Mouse (Mus musculus): Measurements from ENCODE around the gene Pdk1. TPM values are rescaled to one million over a fixed set of nuclear protein-coding genes. Genes with fewer than 3 reads are reported as not detected.

The Pdk1 gene
- total RNA-seq, 2 experiments from 2014 or later: 2.5 to 7.3 TPM

DNA sequence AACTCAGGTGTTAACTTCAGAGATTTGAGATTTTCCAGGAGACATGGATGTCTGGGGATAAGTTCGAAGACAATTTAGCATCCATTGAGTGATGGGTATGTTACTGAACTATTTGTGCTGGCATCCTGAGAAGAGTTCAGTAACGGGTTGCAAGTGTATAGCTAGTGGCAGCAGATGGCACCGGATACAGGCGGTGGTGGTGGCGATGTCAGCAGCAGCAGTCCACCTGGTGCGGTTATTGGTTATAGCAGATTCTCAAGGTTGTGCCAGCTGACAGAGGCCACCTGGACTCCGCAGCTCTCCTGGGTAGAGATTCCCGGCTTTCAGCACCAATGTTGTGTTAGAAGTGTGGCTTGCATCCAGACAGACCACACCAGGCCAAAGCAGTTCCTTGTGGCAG is 61.0 kb downstream of the Pdk1 start:
- no peak for ATAC-seq (replicated peaks; ENCODE audit: low FRiP score, poor library complexity, severe bottlenecking)

DNA sequence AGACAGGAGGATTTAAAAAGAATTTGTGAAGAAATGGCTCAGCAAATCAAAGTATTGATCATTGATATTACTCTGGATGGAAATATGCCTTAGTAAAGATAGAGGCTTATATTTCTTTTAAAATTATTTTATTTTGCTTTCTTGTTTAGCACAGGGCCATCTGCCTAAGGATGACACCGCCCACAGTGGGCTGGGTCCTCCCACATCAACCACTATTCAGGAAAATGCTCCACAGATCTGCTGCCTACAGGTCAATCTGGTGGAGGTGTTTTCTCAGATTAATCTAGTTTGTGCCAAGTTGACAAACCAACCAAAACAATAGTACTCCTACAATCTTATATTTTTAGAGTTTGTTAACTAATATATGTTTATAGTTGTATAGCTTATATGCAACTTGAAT is 63.7 kb downstream of the Pdk1 start:
- no peak for ATAC-seq (replicated peaks; ENCODE audit: low FRiP score, poor library complexity, severe bottlenecking)

DNA sequence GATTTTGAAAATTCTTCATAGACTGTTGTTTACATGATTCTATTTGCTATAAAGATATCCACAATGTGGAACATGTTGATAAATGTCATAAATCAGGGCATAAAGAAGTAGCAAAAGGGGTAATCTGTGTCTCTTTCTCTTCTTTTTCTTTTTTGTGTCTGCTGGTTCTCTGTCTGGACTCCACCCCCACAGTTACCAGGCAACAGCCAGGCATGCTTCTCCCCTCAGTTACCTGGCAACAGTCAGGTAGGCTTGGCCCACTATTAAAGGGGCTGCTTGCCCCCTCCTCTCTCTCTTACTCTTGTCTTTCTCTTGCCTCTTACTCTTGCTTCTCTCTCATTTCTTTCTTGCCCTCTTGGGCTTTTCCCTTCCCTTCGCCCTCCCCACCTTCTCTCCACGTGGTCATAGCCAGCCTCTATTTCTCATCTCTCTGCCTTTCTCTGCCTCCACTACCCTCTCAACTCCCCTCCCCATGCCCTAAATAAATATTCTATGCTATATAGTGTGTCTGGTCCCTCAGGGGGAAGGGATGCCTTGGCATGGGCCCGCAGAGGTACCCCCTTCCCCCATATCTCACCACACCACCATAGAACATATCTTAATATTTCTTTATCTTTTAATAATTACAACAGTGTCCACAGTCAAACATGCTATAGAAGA is 64.8 kb downstream of the Pdk1 start:
- no peak for ATAC-seq (replicated peaks; ENCODE audit: low FRiP score, poor library complexity, severe bottlenecking)

DNA sequence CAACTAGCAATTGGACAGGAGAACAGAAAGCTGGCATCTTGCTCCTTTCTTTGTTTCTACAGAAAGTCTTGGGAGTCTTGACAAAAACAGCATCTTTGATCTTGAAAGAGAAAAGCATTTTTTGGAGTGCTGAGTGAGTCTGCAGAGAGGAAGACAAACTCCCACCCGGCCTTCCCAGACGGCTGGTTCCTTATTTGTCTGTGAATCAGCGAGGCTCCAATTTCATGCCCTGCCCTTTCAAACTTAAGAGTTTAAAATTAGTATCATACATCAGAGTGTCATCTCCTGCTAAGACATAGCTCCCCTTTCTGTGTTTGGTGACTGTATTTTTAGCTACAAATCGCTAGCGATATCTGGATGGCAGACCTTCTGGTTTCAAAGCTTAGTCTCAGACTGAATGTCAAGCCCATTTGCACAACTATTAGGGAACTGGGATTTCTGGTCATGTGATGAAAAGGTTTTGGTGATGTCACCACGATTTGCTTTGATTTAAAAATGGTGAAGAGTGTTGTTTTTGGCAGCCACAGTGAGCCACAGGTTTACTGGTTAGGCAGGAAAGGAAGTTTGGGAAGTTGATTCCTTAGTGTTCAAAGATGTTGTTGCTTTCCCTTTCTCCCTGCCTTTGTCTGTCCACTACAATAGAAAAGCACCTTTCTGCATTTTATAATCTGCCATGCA is 65.8 kb downstream of the Pdk1 start:
- no peak for ATAC-seq (replicated peaks; ENCODE audit: low FRiP score, poor library complexity, severe bottlenecking)

DNA sequence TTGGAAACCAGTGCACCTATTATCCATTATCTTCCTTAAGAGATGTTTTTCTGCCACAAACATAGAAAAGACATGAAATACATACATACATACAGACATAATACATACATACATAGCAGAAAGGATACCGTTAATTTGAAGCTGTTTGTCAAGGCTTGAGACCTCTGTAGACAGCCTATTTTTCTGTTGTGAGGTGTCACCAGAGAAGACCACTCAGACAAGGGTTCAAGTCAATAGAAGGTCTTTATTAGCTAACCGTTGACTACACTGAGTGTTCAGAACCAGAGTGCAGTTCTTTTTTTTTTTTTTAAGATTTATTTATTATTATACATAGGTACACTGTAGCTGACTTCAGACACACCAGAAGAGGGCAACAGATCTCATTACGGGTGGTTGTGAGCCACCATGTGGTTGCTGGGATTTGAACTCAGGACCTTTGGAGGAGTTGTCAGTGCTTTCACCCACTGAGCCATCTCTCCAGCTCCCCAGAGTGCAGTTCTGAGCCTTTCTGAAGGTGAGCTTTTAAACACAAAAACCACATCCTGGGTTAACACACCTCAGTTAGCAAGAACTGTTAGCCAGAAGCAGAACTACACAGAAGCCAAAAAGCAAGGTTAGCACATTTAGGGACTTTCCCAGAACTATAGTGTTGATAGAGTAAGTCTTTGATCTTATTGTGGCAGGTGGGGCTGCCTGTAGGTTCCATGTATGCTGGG is 68.1 kb downstream of the Pdk1 start:
- ATAC-seq (replicated peaks; ENCODE audit: low FRiP score, poor library complexity, severe bottlenecking): no peak

DNA sequence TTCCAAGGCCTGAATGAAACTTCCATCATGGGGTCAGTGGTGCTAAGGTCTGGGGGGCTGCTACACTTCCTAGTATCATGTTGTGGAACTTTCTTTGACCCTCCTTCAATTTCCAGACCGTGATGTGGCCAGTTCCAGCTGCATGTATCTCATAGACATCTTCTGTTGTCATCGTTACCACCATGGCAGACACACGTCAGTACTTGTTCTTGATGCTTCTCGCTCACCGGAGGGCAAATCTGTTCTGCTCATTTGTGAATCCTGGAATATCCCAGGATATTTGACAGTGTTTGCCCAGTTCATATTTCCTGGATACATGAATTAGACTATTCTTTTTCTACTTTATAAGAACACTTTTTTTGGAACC is 68.7 kb downstream of the Pdk1 start:
- ATAC-seq (replicated peaks; ENCODE audit: low FRiP score, poor library complexity, severe bottlenecking): no peak

DNA sequence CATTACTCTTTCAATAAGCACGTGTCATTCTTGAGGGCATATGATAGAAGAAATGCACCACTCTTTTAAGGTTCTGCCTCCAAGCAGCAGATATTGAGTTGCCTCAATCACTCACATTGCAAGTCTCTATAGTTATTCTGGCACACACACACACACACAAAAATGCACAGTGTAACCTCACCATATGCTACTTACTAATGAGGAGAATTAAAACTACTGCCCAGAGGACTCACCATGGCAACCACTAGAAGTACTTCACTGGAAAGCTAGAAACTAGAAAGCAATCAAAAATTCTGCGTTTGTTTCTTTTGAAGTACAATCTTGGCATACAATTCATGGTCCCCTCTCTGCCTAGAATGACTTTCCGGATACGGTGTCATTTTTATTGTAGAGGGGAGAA is 78.2 kb downstream of the Pdk1 start:
- ATAC-seq (replicated peaks; ENCODE audit: low FRiP score, poor library complexity, severe bottlenecking): no peak

Other genes with a start within 250 kb of the Pdk1 start
- gene Itga6, start 127.6 kb upstream of the Pdk1 start, total RNA-seq (2015; ENCODE audit: low replicate concordance): 4.7 and 9.6 TPM in 2 replicates
- 3.6 and 7.6 TPM in 2 replicates for gene Itga6, start 127.6 kb upstream of the Pdk1 start, total RNA-seq (2017; ENCODE audit: low replicate concordance)
- 0.42 TPM in 1 of 2 replicates, not detected in the other for gene Rapgef4, start 108.0 kb downstream of the Pdk1 start, total RNA-seq (2015; ENCODE audit: low replicate concordance)
- not detected in 2 replicates for gene Rapgef4, start 108.0 kb downstream of the Pdk1 start, total RNA-seq (2017; ENCODE audit: low replicate concordance)